Mouse (Mus musculus) CH12.LX (cell line): ENCODE data around the gene Scfd1.

Source experiments
- BHLHE40 ChIP-seq: IDR thresholded peaks from 2 replicates; pipeline ENCODE4 v1.6.1; 2011; ENCODE audit warnings: mild to moderate bottlenecking, low read depth, low read length, improper control_type of control experiment
- CTCF ChIP-seq, 2 experiments: IDR thresholded peaks in 1 of 2; conservative IDR thresholded peaks in 1 of 2; 2 replicates each; pipeline ENCODE4 v1.5.1; 2011 to 2012; ENCODE audit warnings: low read depth in 2 of 2, low read length in 2 of 2, improper control_type of control experiment in 1 of 2, inconsistent platforms in 1 of 2, mild to moderate bottlenecking in 1 of 2, moderate library complexity in 1 of 2
- EP300 ChIP-seq: IDR thresholded peaks from 2 replicates; pipeline ENCODE4 v1.6.1; 2011; ENCODE audit warnings: low read length, improper control_type of control experiment
- MAFK ChIP-seq: IDR thresholded peaks from 2 replicates; pipeline ENCODE4 v1.6.1; 2011; ENCODE audit warnings: low read length, improper control_type of control experiment; ENCODE audit not compliant: insufficient replicate concordance
- MAX ChIP-seq: IDR thresholded peaks from 2 replicates; pipeline ENCODE4 v1.6.1; 2011; ENCODE audit warnings: low read length, improper control_type of control experiment
- NELFE ChIP-seq: IDR thresholded peaks from 2 replicates; pipeline ENCODE4 v1.6.1; 2011; ENCODE audit warnings: low read depth, low read length, improper control_type of control experiment
- POLR2A ChIP-seq: IDR thresholded peaks from 2 replicates; pipeline ENCODE4 v1.6.1; 2011; ENCODE audit warnings: low read depth, mild to moderate bottlenecking, improper control_type of control experiment, low read length
- RAD21 ChIP-seq: IDR thresholded peaks from 2 replicates; pipeline ENCODE4 v1.6.1; 2011; ENCODE audit warnings: low read depth, mild to moderate bottlenecking, low read length, improper control_type of control experiment, moderate library complexity
- SIN3A ChIP-seq: IDR thresholded peaks from 2 replicates; pipeline ENCODE4 v1.6.1; 2012; ENCODE audit warnings: low read length, improper control_type of control experiment, inconsistent platforms
- TBP ChIP-seq: conservative IDR thresholded peaks from 2 replicates; pipeline ENCODE4 v1.6.1; 2011; ENCODE audit warnings: low read depth, low read length, improper control_type of control experiment
- USF2 ChIP-seq: conservative IDR thresholded peaks from 2 replicates; pipeline ENCODE4 v1.6.1; 2011; ENCODE audit warnings: low read depth, low read length, improper control_type of control experiment
- ZC3H11A ChIP-seq: IDR thresholded peaks from 2 replicates; pipeline ENCODE4 v1.6.1; 2012; ENCODE audit warnings: low read depth, mild to moderate bottlenecking, inconsistent platforms, low read length, improper control_type of control experiment
- ZKSCAN1 ChIP-seq: IDR thresholded peaks from 2 replicates; pipeline ENCODE4 v1.6.1; 2012; ENCODE audit warnings: low read depth, inconsistent platforms, low read length, improper control_type of control experiment, borderline replicate concordance

- TF ChIP-seq CTCF (conservative IDR thresholded peaks at IDR 0.05 in 1 of 2, IDR thresholded peaks at IDR 0.05 in 1 of 2; ENCODE audit: low read depth in 2 of 2, low read length in 2 of 2) (no peak), NELFE (no peak), EP300 (no peak), ZKSCAN1 (no peak), SIN3A (no peak), POLR2A (no peak), MAFK (no peak), RAD21 (no peak), BHLHE40 (no peak), USF2 (no peak), MAX (no peak), TBP (no peak), ZC3H11A (no peak)
Observed at GRCm38 (mm10) chr12:51368504-51368903, 8.8 kb upstream of the Scfd1 start.
